Mouse (Mus musculus): Measurements from ENCODE around the gene Cox6a2.

GRCm38 (mm10) chr7:128208187-128208586 lies 2.0 kb upstream of the Cox6a2 start:
- TF ChIP-seq CTCF (IDR thresholded peaks at IDR 0.05; ENCODE audit: insufficient read depth, low read length) (peak; percentile 68), POLR2A (IDR thresholded peaks at IDR 0.05; ENCODE audit: borderline replicate concordance, extremely low read depth, low read depth, low read length) (no peak)
